Mouse (Mus musculus) kidney, postnatal 0 days (tissue): ENCODE measurements at regions not wholly inside any gene's neighbourhood (a gene's known extent, or its start where the extent isn't known, plus 50 kb on each side); places are given as distances from the start of the nearest gene placed in this dataset.

Source experiments
- ATAC-seq: fragments of 200-750 bp; cut with Nextera tagmentation; replicated peaks from 2 replicates; pipeline ENCODE4 v1.8.0; 2017; ENCODE audit warnings: low read depth, moderate number of reproducible peaks, moderate TSS enrichment, moderate library complexity; ENCODE audit not compliant: low FRiP score
- DNase-seq: peaks from one replicate; pipeline ENCODE4 v3.0.0-alpha.2; 2016; ENCODE audit warnings: low spot score
- H3K27ac ChIP-seq: fragments of 300-500 bp; sonication (generic); 2 replicates; pipeline ENCODE4 v1.5.1; 2014; ENCODE audit warnings: mild to moderate bottlenecking
- H3K27me3 ChIP-seq: fragments of 300-500 bp; sonication (generic); 2 replicates; pipeline ENCODE4 v1.6.1; 2014; ENCODE audit warnings: low read length, mixed read lengths; ENCODE audit not compliant: insufficient read depth
- H3K36me3 ChIP-seq: fragments of 300-500 bp; sonication (generic); 2 replicates; pipeline ENCODE4 v1.6.1; 2014; ENCODE audit warnings: low read length, mixed read lengths; ENCODE audit not compliant: insufficient read depth
- H3K4me1 ChIP-seq: fragments of 300-500 bp; sonication (generic); replicated peaks from 2 replicates; pipeline ENCODE4 v1.6.1; 2014; ENCODE audit warnings: antibody characterized with exemption, low read length, mixed read lengths; ENCODE audit not compliant: insufficient read depth
- H3K4me2 ChIP-seq: fragments of 300-500 bp; sonication (generic); 2 replicates; pipeline ENCODE4 v1.6.1; 2014; ENCODE audit warnings: mild to moderate bottlenecking, low read length, moderate library complexity, mixed read lengths
- H3K4me3 ChIP-seq: fragments of 300-500 bp; sonication (generic); replicated peaks from 2 replicates; pipeline ENCODE4 v1.5.1; 2014; ENCODE audit warnings: low read depth, low read length
- H3K9ac ChIP-seq: fragments of 300-500 bp; sonication (generic); 2 replicates; pipeline ENCODE4 v1.6.1; 2014; ENCODE audit warnings: low read depth, low read length
- H3K9me3 ChIP-seq: fragments of 300-500 bp; sonication (generic); replicated peaks from 2 replicates; pipeline ENCODE4 v1.6.1; 2016; ENCODE audit warnings: low read length, inconsistent platforms, mixed read lengths
- CTCF ChIP-seq: IDR thresholded peaks from 2 replicates; pipeline ENCODE4 v1.5.1; 2016; ENCODE audit warnings: antibody characterized with exemption, low read depth, mild to moderate bottlenecking, moderate library complexity
- WGBS: fragments of 180-500 bp; shearing (Covaris S2); extraction: QIAGEN DNeasy Blood & Tissue Kit; methylation state at CpG from one replicate; pipeline ENCODE4 v1.1.7; 2014; 5-methylcytosine and 5-hydroxymethylcytosine counted together

GRCm38 (mm10) chr1:71808005-71808404 lies 155.0 kb upstream of the Fn1 start:
- ATAC-seq (no peak), DNase-seq (no peak)
- Histone ChIP-seq H3K9ac (no peak overlapping the region), H3K27me3 (no peaks in the 10 kb centered on the region), H3K36me3 (no peaks in the 10 kb centered on the region), H3K27ac (no peak overlapping the region), H3K9me3 (no peaks in the 10 kb centered on the region), H3K4me3 (no peak overlapping the region), H3K4me2 (no peak overlapping the region), H3K4me1 (no peaks in the 10 kb centered on the region)
- no peak for TF ChIP-seq CTCF
- 69% methylated on average over 1 of the region's 1 CpGs for WGBS

GRCm38 (mm10) chr1:71807586-71807985 lies 154.6 kb upstream of the Fn1 start:
- no peaks in the 10 kb centered on the region for H3K9me3 ChIP-seq
- WGBS = 43% methylated on average over 4 of the region's 4 CpGs
- H3K4me3 ChIP-seq = no peak overlapping the region
- TF ChIP-seq CTCF = no peak
- ATAC-seq = no peak
- no peaks in the 10 kb centered on the region for H3K4me1 ChIP-seq
- H3K36me3 ChIP-seq = no peaks in the 10 kb centered on the region
- DNase-seq = peak; percentile 44
- H3K4me2 ChIP-seq = no peak overlapping the region
- no peak overlapping the region for H3K27ac ChIP-seq
- H3K9ac ChIP-seq = no peak overlapping the region
- no peaks in the 10 kb centered on the region for H3K27me3 ChIP-seq

GRCm38 (mm10) chr1:71801283-71802066 lies 148.5 kb upstream of the Fn1 start:
- Histone ChIP-seq H3K9me3 (no peaks in the 10 kb centered on the region), H3K27ac (no peak overlapping the region), H3K4me3 (no peak overlapping the region), H3K4me2 (no peak overlapping the region), H3K9ac (no peak overlapping the region), H3K27me3 (no peaks in the 10 kb centered on the region), H3K4me1 (no peaks in the 10 kb centered on the region), H3K36me3 (no peaks in the 10 kb centered on the region)
- DNase-seq = no peak
- WGBS = 56% methylated on average over 9 of the region's 9 CpGs
- no peak for TF ChIP-seq CTCF
- ATAC-seq = no peak

GRCm38 (mm10) chr1:71800581-71800980 lies 147.6 kb upstream of the Fn1 start:
- no peaks in the 10 kb centered on the region for H3K9me3 ChIP-seq
- TF ChIP-seq CTCF = no peak
- no peaks in the 10 kb centered on the region for H3K4me1 ChIP-seq
- DNase-seq (no peak), ATAC-seq (no peak)
- H3K27ac ChIP-seq = no peak overlapping the region
- no peak overlapping the region for H3K9ac ChIP-seq
- 52% methylated on average over 2 of the region's 2 CpGs for WGBS
- H3K4me2 ChIP-seq = no peak overlapping the region
- no peaks in the 10 kb centered on the region for H3K36me3 ChIP-seq
- no peaks in the 10 kb centered on the region for H3K27me3 ChIP-seq
- no peak overlapping the region for H3K4me3 ChIP-seq

- Histone ChIP-seq H3K36me3 (no peaks in the 10 kb centered on the region), H3K27me3 (no peaks in the 10 kb centered on the region), H3K4me1 (no peaks in the 10 kb centered on the region), H3K4me2 (no peak overlapping the region), H3K9me3 (no peaks in the 10 kb centered on the region), H3K4me3 (no peak overlapping the region), H3K9ac (no peak overlapping the region), H3K27ac (no peak overlapping the region)
- ATAC-seq = no peak
- peak; percentile 15 for DNase-seq
- WGBS = 55% methylated on average over 9 of the region's 9 CpGs
- no peak for TF ChIP-seq CTCF
Measured at GRCm38 (mm10) chr1:71798636-71799035, 145.6 kb upstream of the Fn1 start.

- no peak overlapping the region for H3K4me3 ChIP-seq
- H3K27ac ChIP-seq = no peak overlapping the region
- no peaks in the 10 kb centered on the region for H3K36me3 ChIP-seq
- H3K27me3 ChIP-seq = no peaks in the 10 kb centered on the region
- DNase-seq (no peak), ATAC-seq (no peak)
- no peak overlapping the region for H3K4me2 ChIP-seq
- no peaks in the 10 kb centered on the region for H3K4me1 ChIP-seq
- TF ChIP-seq CTCF = no peak
- WGBS = 82% methylated on average over 1 of the region's 1 CpGs
- no peaks in the 10 kb centered on the region for H3K9me3 ChIP-seq
- H3K9ac ChIP-seq = no peak overlapping the region
Measured at GRCm38 (mm10) chr1:71788408-71788807, 135.4 kb upstream of the Fn1 start.

- no peak overlapping the region for H3K4me2 ChIP-seq
- no peaks in the 10 kb centered on the region for H3K36me3 ChIP-seq
- DNase-seq (no peak), ATAC-seq (no peak)
- no peaks in the 10 kb centered on the region for H3K9me3 ChIP-seq
- no peak overlapping the region for H3K9ac ChIP-seq
- H3K27ac ChIP-seq = no peak overlapping the region
- TF ChIP-seq CTCF = no peak
- H3K27me3 ChIP-seq = no peaks in the 10 kb centered on the region
- WGBS = 61% methylated on average over 2 of the region's 2 CpGs
- no peaks in the 10 kb centered on the region for H3K4me1 ChIP-seq
- H3K4me3 ChIP-seq = no peak overlapping the region
Measured at GRCm38 (mm10) chr1:71784880-71785279, 131.9 kb upstream of the Fn1 start.
